Mouse (Mus musculus) kidney, adult 2 months (tissue): ENCODE measurements around the gene Gm40460. TPM values are rescaled to one million over a fixed set of nuclear protein-coding genes. Genes with fewer than 3 reads are reported as not detected.
"Not testable (repeated sequence)": the region's sequence is repeated elsewhere in the genome, so short reads cannot be mapped to it uniquely, and the experiment has no call there.

ENCODE experiments used
- DNase-seq: peaks from one replicate; pipeline ENCODE4 v3.0.0; 2021
- H3K27ac ChIP-seq: fragments of 200-500 bp; 2 replicates; pipeline ENCODE4 v1.5.1; 2012; ENCODE audit warnings: low read depth, low read length, control low read depth, inconsistent platforms; ENCODE audit not compliant: insufficient read depth
- H3K27me3 ChIP-seq: fragments of 200-500 bp; replicated peaks from 2 replicates; pipeline ENCODE4 v1.6.1; 2012; ENCODE audit warnings: mild to moderate bottlenecking, moderate library complexity, low read length, inconsistent platforms; ENCODE audit not compliant: control insufficient read depth, insufficient read depth
- H3K36me3 ChIP-seq: fragments of 200-500 bp; 2 replicates; pipeline ENCODE4 v1.6.1; 2012; ENCODE audit warnings: mild to moderate bottlenecking, moderate library complexity, low read length, inconsistent platforms; ENCODE audit not compliant: control insufficient read depth, insufficient read depth
- H3K4me1 ChIP-seq: fragments of 200-500 bp; 2 replicates; pipeline ENCODE4 v1.6.1; 2011; ENCODE audit warnings: low read length; ENCODE audit not compliant: control insufficient read depth, insufficient read depth
- H3K4me3 ChIP-seq: fragments of 200-500 bp; 2 replicates; pipeline ENCODE4 v1.5.1; 2011; ENCODE audit warnings: mild to moderate bottlenecking, low read depth, low read length, control low read depth; ENCODE audit not compliant: insufficient read depth
- CTCF ChIP-seq: fragments of 200-500 bp; conservative IDR thresholded peaks from 2 replicates; pipeline ENCODE4 v1.5.1; 2011; ENCODE audit warnings: low read depth, mild to moderate bottlenecking, control low read depth, low read length, moderate library complexity, mixed read lengths; ENCODE audit not compliant: insufficient read depth, insufficient read length
- POLR2A ChIP-seq: fragments of 200-500 bp; IDR thresholded peaks from one replicate; pipeline ENCODE4 v1.6.1; 2011; ENCODE audit warnings: low read depth, low read length, control low read depth
- WGBS: fragments of 180-500 bp; shearing (Covaris S2); methylation state at CpG from one replicate; pipeline ENCODE4 v1.1.7; 2018; 5-methylcytosine and 5-hydroxymethylcytosine counted together
- polyA plus RNA-seq: library from polyadenylated mRNA; depleted of rRNA; stranded (reverse); fragments of >200 nt; gene quantifications from 2 replicates; pipeline ENCODE4 v1.2.3, GENCODE M21; 2012

Gm40460 gene
- polyA plus RNA-seq, 1 experiment: not detected

DNA sequence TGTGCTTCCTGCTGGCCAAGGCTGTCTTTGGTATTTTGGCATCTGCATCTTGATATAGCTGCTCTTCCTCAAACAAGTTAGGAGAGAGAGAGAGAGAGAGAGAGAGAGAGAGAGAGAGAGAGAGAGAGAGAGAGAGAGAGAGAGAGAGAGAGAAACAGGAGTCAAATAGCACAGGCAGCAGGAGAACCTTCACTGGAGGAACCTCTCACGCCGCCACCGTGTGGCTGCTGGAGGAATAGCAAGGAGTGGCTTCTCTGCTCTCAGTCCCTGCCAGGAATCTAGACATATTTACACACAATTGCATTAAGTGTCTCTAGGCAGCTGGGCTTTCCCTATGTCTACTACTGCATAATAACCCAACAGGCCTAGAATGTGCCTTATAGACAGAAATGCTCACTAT lies 37.3 kb upstream of the Gm40460 start:
- peak; percentile 58 for TF ChIP-seq CTCF
- 0% methylated on average over 3 of the region's 3 CpGs for WGBS
- H3K36me3 ChIP-seq, H3K27ac ChIP-seq, H3K4me3 ChIP-seq, H3K4me1 ChIP-seq, H3K27me3 ChIP-seq: not testable (repeated sequence)
- peak; percentile 66 for DNase-seq

DNA sequence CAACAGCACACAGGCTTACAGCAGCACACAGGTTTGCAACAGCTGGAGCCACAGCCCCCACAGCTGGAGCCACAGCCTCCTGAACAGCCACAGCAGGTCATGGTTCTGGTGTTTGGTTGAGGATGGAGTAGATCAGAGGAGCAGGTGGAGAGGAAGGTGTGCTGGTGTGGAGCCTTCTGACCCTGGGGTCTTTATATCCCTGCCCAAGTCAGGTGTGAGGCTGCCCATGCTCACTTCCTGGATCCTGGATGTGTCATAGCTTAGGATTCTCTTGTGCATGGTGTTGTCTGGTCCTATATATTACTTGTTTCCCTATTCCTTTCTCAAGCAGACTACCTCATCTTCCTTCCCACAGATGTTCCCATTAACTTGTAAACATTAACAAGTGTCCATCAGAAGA lies 33.4 kb upstream of the Gm40460 start, which contains the start of gene Gm4559:
Gene Gm4559 (minus strand): TSS at position 101 of the 400 bp plus-strand sequence.
- not testable (repeated sequence) for H3K4me3 ChIP-seq, H3K4me1 ChIP-seq, H3K36me3 ChIP-seq, DNase-seq, H3K27ac ChIP-seq, H3K27me3 ChIP-seq

DNA sequence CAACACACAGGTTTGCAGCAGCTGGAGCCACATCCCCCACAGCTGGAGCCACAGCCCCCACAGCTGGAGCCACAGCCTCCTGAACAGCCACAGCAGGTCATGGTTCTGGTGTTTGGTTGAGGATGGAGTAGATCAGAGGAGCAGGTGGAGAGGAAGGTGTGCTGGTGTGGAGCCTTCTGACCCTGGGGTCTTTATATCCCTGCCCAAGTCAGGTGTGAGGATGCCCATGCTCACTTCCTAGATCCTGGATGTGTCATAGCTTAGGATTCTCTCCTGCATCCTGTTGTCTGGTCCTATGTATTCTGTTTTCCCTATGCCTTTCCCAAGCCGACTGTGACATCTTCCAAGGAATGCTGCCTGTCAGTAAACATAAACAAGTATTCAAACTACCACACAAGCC lies 17.4 kb upstream of the Gm40460 start, which contains the start of gene Gm2431:
Gene Gm2431 (minus strand): TSS at position 101 of the 400 bp plus-strand sequence.
- not testable (repeated sequence) for H3K36me3 ChIP-seq, H3K27ac ChIP-seq, H3K27me3 ChIP-seq, H3K4me1 ChIP-seq, H3K4me3 ChIP-seq, DNase-seq
- WGBS: 58% methylated on average over 1 of the region's 1 CpGs

DNA sequence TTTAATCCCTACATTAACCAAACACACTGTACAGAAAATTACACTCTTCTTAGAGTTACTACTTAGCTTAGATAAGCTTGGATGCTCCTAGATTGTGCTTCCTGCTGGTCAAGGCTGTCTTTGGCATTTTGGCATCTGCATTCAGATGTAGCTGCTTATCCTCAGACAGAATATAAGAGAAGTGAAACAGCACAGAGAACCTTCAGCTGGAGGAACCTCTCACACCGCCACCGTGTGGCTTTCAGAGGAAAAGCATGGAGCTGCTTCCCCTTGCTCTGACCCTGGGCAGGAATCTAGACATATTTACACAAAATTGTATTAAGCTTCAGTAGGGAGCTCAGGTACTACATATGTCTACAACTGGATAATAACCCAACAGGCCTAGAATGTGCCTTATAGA lies 14.6 kb upstream of the Gm40460 start:
- H3K4me1 ChIP-seq: no peaks in the 10 kb centered on the region
- H3K27ac ChIP-seq: no peak overlapping the region
- peak; percentile 19 for DNase-seq
- no peak for TF ChIP-seq POLR2A
- peak; percentile 72 for TF ChIP-seq CTCF
- no peaks in the 10 kb centered on the region for H3K36me3 ChIP-seq
- H3K27me3 ChIP-seq: no peaks in the 10 kb centered on the region
- WGBS: 1% methylated on average over 2 of the region's 2 CpGs
- no peak overlapping the region for H3K4me3 ChIP-seq

DNA sequence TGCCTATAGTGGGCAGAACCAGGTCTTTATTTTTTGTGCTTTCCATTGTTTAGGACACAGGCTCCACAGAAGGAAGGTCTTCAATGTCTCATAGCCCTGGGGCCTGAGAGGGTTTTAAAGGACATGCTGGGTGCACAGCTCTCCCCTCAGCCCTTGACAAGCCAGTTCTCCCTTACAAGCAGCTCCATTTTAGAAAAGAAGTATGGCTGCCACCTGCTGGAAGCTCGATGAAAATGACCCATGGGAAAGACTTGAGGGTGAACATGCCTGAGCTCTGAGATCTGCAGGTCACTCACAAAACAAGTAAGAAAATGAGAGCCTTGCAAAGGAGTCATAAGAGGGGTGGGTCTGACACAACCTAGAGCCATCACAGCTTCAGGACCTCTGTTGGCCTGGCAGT lies 8.9 kb upstream of the Gm40460 start:
- no peaks in the 10 kb centered on the region for H3K36me3 ChIP-seq
- no peak overlapping the region for H3K4me3 ChIP-seq
- H3K4me1 ChIP-seq: no peaks in the 10 kb centered on the region
- DNase-seq: peak; percentile 28
- TF ChIP-seq POLR2A (no peak), CTCF (peak; percentile 50)
- 0% methylated on average over 1 of the region's 1 CpGs for WGBS
- no peaks in the 10 kb centered on the region for H3K27me3 ChIP-seq
- no peak overlapping the region for H3K27ac ChIP-seq

DNA sequence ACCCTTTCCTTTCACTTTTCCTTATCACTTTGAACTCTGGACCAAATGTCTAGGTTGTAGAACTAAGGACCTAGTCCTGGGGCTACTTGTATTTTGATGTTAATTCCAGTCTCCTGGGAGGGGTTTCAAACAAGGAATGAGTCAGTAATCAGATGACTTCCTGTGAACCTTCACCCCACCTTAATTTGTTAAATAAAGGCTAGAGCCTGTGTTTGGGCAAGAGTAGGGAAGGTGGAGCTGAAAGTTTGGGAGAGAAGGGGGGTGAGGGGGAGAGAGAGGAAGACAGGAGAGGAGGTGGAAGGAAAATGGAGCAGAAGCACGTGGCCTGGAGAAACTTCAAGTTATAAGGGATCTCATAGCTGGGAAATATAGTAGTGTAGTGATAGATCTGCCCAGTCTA lies 9.3 kb downstream of the Gm40460 start:
- Histone ChIP-seq H3K4me3 (no peak overlapping the region), H3K4me1 (no peaks in the 10 kb centered on the region), H3K36me3 (no peaks in the 10 kb centered on the region), H3K27ac (no peak overlapping the region), H3K27me3 (no peaks in the 10 kb centered on the region)
- DNase-seq: no peak
- WGBS: 45% methylated on average over 1 of the region's 1 CpGs
- no peak for TF ChIP-seq POLR2A

DNA sequence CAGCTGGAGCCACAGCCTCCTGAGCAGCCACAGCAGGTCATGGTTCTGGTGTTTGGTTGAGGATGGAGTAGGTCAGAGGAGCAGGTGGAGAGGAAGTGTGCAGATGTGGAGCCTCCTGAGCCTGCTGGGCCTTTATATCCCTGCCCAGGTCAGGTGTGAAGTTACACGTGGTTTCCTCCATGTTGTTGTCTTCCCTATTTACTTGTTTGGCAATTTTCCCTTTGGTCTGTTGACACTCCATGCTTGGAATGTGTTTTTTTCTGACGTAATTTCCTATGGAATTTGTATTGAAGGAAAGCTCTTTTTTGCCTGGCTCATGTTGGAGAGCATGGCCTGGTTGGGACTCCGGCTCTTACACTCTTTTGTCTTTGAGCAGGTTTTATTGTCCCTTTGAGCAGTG lies 11.0 kb downstream of the Gm40460 start, which contains the start of gene Krtap5-5:
Gene Krtap5-5 (minus strand): TSS at position 101 of the 400 bp plus-strand sequence.
- whole genome bisulfite sequencing: 28% methylated on average over 3 of the region's 3 CpGs
- H3K27ac ChIP-seq: not testable (repeated sequence)

DNA sequence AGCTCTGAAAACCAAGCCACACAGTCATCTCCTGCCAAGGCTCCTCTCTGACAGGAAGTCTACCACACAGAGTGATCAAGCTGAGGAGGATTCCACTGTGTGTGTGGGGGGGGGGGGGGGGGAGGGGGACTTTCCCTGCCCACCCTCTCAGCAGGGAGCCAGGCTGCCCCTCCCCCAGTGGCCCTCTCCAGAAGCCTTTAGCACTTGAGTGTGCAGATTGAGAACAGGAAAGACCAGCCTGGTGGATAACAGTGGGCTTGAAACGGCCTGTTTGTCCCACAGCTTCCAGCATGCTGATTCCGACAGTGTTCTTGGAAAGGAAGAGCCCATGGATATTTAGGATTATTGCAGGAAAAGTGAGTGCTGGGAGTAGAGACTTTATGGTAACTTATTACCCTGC lies 16.4 kb downstream of the Gm40460 start:
- H3K4me3 ChIP-seq: no peak overlapping the region
- no peaks in the 10 kb centered on the region for H3K36me3 ChIP-seq
- no peak overlapping the region for H3K27ac ChIP-seq
- 46% methylated on average over 2 of the region's 2 CpGs for WGBS
- no peak for DNase-seq
- no peaks in the 10 kb centered on the region for H3K27me3 ChIP-seq
- TF ChIP-seq POLR2A: no peak
- TF ChIP-seq CTCF: no peak
- no peaks in the 10 kb centered on the region for H3K4me1 ChIP-seq

More for the DNA sequence above, 11.0 kb downstream of the Gm40460 start, which contains the start of gene Krtap5-5:
- not testable (repeated sequence) for H3K4me3 ChIP-seq, DNase-seq, H3K36me3 ChIP-seq, H3K27me3 ChIP-seq, H3K4me1 ChIP-seq

DNA sequence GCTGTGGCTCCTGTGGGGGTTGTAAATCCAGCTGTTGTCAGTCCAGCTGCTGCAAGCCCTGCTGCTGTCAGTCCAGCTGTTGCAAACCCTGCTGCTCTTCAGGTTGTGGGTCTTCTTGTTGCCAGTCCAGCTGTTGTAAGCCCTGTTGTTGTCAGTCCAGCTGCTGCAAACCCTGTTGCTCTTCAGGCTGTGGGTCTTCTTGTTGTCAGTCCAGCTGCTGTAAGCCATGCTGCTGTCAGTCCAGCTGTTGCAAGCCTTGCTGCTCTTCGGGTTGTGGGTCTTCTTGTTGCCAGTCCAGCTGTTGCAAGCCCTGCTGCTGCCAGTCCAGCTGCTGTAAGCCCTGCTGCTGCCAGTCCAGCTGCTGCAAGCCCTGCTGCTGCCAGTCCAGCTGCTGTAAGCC lies 28.7 kb downstream of the Gm40460 start:
- 56% methylated on average over 1 of the region's 1 CpGs for WGBS

More for the DNA sequence above, 28.7 kb downstream of the Gm40460 start:
- not testable (repeated sequence) for H3K27ac ChIP-seq, H3K27me3 ChIP-seq, H3K36me3 ChIP-seq, H3K4me1 ChIP-seq, DNase-seq, H3K4me3 ChIP-seq
